Mouse (Mus musculus) midbrain, embryonic 12.5 days (tissue): Measurements from ENCODE around the gene 1700067K01Rik. TPM values are rescaled to one million over a fixed set of nuclear protein-coding genes. Genes with fewer than 3 reads are reported as not detected.
A peak's percentile ranks its signal among the peaks of the same experiment; 100 is the strongest.
"Not testable (repeated sequence)": the region's sequence is repeated elsewhere in the genome, so short reads cannot be mapped to it uniquely, and the experiment has no call there.

Experiments
- ATAC-seq: fragments of 200-750 bp; cut with Nextera tagmentation; 2 replicates; pipeline ENCODE4 v1.8.0; 2017; ENCODE audit warnings: low read depth, moderate TSS enrichment, moderate library complexity; ENCODE audit not compliant: low FRiP score
- H3K27ac ChIP-seq: fragments of 300-500 bp; sonication (generic); replicated peaks from 2 replicates; pipeline ENCODE4 v1.5.1; 2016; ENCODE audit warnings: mild to moderate bottlenecking
- H3K27me3 ChIP-seq: fragments of 300-500 bp; sonication (generic); 2 replicates; pipeline ENCODE4 v1.6.1; 2016; ENCODE audit warnings: mild to moderate bottlenecking
- H3K36me3 ChIP-seq: fragments of 300-500 bp; sonication (generic); 2 replicates; pipeline ENCODE4 v1.6.1; 2016
- H3K4me1 ChIP-seq: fragments of 300-500 bp; sonication (generic); 2 replicates; pipeline ENCODE4 v1.6.1; 2016
- H3K4me2 ChIP-seq: fragments of 300-500 bp; sonication (generic); replicated peaks from 2 replicates; pipeline ENCODE4 v1.6.1; 2016; ENCODE audit warnings: mild to moderate bottlenecking, moderate library complexity
- H3K4me3 ChIP-seq: fragments of 300-500 bp; sonication (generic); 2 replicates; pipeline ENCODE4 v1.5.1; 2016; ENCODE audit warnings: mild to moderate bottlenecking
- H3K9ac ChIP-seq: fragments of 300-500 bp; sonication (generic); replicated peaks from 2 replicates; pipeline ENCODE4 v1.6.1; 2016; ENCODE audit warnings: mild to moderate bottlenecking, moderate library complexity
- H3K9me3 ChIP-seq: fragments of 300-500 bp; sonication (generic); 2 replicates; pipeline ENCODE4 v1.6.1; 2016; ENCODE audit warnings: mild to moderate bottlenecking
- WGBS: fragments of 180-500 bp; shearing (Covaris S2); methylation state at CpG from one replicate; pipeline ENCODE4 v1.1.7; 2016; 5-methylcytosine and 5-hydroxymethylcytosine counted together
- polyA plus RNA-seq: library from polyadenylated mRNA; unstranded; fragments of >200 nt; fragmentation: Nextera tagmentation; extraction: Ambion mirVana; gene quantifications from 2 replicates; pipeline ENCODE4 v1.2.1, GENCODE M21; 2016

Gene 1700067K01Rik
- polyA plus RNA-seq, 1 experiment from 2014 or later = 0.89 TPM

- no peaks in the 10 kb centered on the region for H3K9me3 ChIP-seq
- peaks cover 10% of the 10 kb centered on the region for H3K36me3 ChIP-seq
- peaks cover 41% of the 10 kb centered on the region for H3K4me1 ChIP-seq
- H3K27ac ChIP-seq = no peak overlapping the region
- H3K27me3 ChIP-seq = peaks cover 46% of the 10 kb centered on the region
- H3K4me3 ChIP-seq = peak overlapping the region; percentile 56
- H3K4me2 ChIP-seq = peak overlapping the region; percentile 69
- peak overlapping the region; percentile 55 for H3K9ac ChIP-seq
- no peak for ATAC-seq
- WGBS = 74% methylated on average over 6 of the region's 6 CpGs
Observed at GRCm38 (mm10) chr8:84003612-84004246, 2.4 kb downstream of the 1700067K01Rik start.

GRCm38 (mm10) chr8:84004533-84005201 is 3.4 kb downstream of the 1700067K01Rik start:
- H3K27me3 ChIP-seq = peaks cover 41% of the 10 kb centered on the region
- peaks cover 32% of the 10 kb centered on the region for H3K4me1 ChIP-seq
- peak overlapping the region; percentile 55 for H3K9ac ChIP-seq
- peaks cover 5% of the 10 kb centered on the region for H3K36me3 ChIP-seq
- H3K9me3 ChIP-seq = no peaks in the 10 kb centered on the region
- peak overlapping the region; percentile 67 for H3K27ac ChIP-seq
- peak overlapping the region; percentile 56 for H3K4me3 ChIP-seq
- under 1% methylated on average over 30 of the region's 30 CpGs for WGBS
- peak overlapping the region; percentile 69 for H3K4me2 ChIP-seq
- peak; percentile 83 for ATAC-seq

GRCm38 (mm10) chr8:84005502-84005901 is 4.2 kb downstream of the 1700067K01Rik start:
- H3K27me3 ChIP-seq = peaks cover 40% of the 10 kb centered on the region
- ATAC-seq, H3K4me3 ChIP-seq, H3K9me3 ChIP-seq, H3K27ac ChIP-seq, H3K9ac ChIP-seq, H3K36me3 ChIP-seq, H3K4me2 ChIP-seq: not testable (repeated sequence)
- 94% methylated on average over 7 of the region's 7 CpGs for WGBS
- H3K4me1 ChIP-seq = peaks cover 35% of the 10 kb centered on the region

- no peaks in the 10 kb centered on the region for H3K9me3 ChIP-seq
Observed at GRCm38 (mm10) chr8:84008362-84008761, 7.1 kb downstream of the 1700067K01Rik start.

DNA sequence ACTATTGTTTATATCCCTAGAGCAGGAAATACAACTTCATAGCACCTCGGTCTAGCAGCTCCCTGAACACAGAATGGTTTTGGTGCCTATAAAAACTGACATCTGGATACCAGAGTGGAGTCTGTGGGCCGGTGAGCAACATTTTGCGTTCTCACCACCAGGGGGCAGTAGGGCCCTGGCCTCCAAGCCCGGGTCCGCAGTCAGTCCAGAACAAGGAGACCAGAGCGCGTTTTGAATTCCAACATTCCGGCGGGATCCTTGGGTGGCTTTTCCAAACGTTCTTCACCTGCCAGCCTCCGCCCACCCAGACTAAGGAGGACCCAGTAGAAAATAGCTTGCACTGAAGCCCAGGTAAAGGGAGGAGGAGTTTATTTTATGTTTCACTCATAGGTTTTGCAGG is 8.6 kb downstream of the 1700067K01Rik start:
- H3K9ac ChIP-seq = no peak overlapping the region
- H3K4me1 ChIP-seq = peaks cover 30% of the 10 kb centered on the region
- H3K4me3 ChIP-seq = no peak overlapping the region
- no peak overlapping the region for H3K4me2 ChIP-seq
- H3K36me3 ChIP-seq = no peaks in the 10 kb centered on the region
- H3K27ac ChIP-seq = no peak overlapping the region
- peaks cover 49% of the 10 kb centered on the region for H3K27me3 ChIP-seq
- no peaks in the 10 kb centered on the region for H3K9me3 ChIP-seq
- no peak for ATAC-seq
- 2% methylated on average over 11 of the region's 11 CpGs for WGBS

More at GRCm38 (mm10) chr8:84008362-84008761, 7.1 kb downstream of the 1700067K01Rik start:
- ATAC-seq = no peak
- Histone ChIP-seq H3K4me2 (no peak overlapping the region), H3K27ac (no peak overlapping the region), H3K9ac (no peak overlapping the region), H3K36me3 (no peaks in the 10 kb centered on the region), H3K4me3 (no peak overlapping the region), H3K4me1 (peaks cover 40% of the 10 kb centered on the region), H3K27me3 (peaks cover 40% of the 10 kb centered on the region)
- 23% methylated on average over 7 of the region's 7 CpGs for WGBS

DNA sequence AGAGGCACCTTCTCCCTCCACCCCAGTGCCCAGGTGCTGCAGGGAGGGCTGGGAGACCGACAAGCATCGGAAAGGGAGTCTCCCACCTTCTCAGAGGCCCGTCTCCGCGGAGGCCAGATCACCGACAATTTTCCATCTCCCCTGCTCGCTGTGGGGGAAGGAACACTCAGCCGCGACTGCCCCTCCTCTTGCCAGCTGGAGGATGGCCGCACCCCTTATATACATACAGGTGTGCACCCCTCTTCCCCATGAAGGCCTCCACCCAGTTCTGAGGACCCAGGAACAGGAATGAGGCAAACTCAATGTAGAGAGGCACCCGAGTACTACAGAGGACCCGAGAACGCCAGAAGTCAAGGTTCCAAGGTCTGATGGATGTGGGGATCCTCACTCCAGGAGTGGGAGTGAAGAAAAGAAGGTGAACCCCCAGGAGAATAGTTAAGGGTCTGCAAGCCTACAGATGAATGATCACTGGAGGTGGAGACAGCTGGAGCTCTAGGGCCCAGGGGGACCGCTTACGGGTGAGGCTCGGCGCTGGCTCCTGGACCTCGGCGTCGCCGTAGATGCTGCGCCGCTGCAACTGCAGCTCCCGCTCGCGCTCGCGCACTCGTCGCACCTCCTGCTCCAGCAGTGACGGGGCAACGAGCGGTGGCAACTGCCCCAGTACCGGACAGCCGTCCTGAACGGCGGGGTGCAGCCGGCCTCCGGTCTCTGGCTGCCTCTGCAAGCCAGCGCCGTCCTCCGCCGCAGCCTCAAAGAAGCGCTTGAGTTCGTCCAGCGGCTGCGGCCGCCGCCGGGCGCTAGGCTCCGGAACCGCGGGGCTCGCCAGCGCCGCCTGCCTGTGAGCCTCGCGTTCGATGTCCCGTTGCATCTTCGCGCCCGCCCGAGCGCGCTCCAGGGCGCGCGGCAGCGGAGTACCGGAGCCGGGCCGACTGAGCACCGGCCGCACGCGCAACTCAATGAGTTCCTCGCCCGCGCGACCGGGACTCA is 9.6 kb downstream of the 1700067K01Rik start:
- Histone ChIP-seq H3K36me3 (no peaks in the 10 kb centered on the region), H3K9ac (peak overlapping the region; percentile 60), H3K4me3 (peak overlapping the region; percentile 54), H3K27ac (no peak overlapping the region), H3K4me1 (peaks cover 27% of the 10 kb centered on the region), H3K4me2 (peak overlapping the region; percentile 97), H3K9me3 (no peaks in the 10 kb centered on the region), H3K27me3 (peaks cover 55% of the 10 kb centered on the region)
- ATAC-seq = peak; percentile 54
- 2% methylated on average over 82 of the region's 83 CpGs for WGBS

DNA sequence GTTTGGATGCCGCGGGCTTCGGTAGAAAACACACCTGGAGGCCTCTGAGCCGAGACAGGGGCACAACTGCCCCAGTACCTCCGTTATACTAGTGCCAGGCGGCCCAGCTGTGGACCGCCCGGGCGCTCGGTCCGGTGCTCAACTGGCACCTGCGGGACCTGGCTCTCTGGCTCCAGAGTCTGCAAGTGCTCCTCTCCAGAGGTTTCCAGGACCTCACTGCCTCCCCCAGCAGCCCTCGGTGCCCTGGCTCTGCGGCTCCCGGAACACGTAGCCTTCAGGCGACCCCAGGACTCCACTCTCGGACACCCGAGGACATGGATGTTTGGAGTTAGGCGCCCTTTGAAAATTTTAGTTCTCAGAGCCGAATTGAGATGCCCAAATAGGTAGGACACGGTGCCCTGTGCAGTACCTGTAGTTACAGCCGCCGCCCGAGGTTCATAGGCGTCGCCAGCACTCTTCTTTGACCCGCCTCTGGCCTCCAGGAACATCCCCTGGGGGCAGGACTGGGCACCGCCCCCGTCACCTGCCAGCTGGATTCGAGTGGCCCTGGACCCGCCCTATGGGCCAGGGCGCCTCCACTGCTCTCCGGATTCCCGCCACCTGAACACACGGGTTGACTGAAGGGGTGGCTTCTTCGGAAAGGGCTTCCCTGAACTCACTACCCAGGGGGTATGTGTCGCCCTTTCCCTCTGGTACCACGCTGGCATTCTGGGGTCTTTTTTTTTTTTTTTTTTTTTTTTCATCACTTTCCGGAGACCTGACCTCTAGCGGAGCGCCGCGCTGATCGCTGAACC is 10.6 kb downstream of the 1700067K01Rik start, which contains the start of gene 2210011C24Rik:
Gene 2210011C24Rik, minus strand, starts transcription at position 467 of the 794 bp plus-strand sequence.
- no peak for ATAC-seq
- whole genome bisulfite sequencing = 1% methylated on average over 45 of the region's 45 CpGs
- H3K4me2 ChIP-seq = peak within 1 kb of the TSS; percentile 97
- H3K4me3 ChIP-seq = peak within 1 kb of the TSS; percentile 54
- H3K9ac ChIP-seq = peak within 1 kb of the TSS; percentile 60
- no peaks in the 10 kb centered on the region for H3K36me3 ChIP-seq
- peaks cover 27% of the 10 kb centered on the region for H3K4me1 ChIP-seq
- H3K27me3 ChIP-seq = peaks cover 55% of the 10 kb centered on the region
- no peaks in the 10 kb centered on the region for H3K9me3 ChIP-seq
- no peak within 1 kb of the TSS for H3K27ac ChIP-seq

GRCm38 (mm10) chr8:84012499-84013165 is 11.3 kb downstream of the 1700067K01Rik start:
- 2% methylated on average over 35 of the region's 35 CpGs for WGBS
- Histone ChIP-seq H3K4me3 (peak overlapping the region; percentile 54), H3K9me3 (no peaks in the 10 kb centered on the region), H3K4me2 (peak overlapping the region; percentile 97), H3K9ac (peak overlapping the region; percentile 49; the same call in 1 of the 2 replicates), H3K27ac (no peak overlapping the region), H3K4me1 (peaks cover 27% of the 10 kb centered on the region), H3K27me3 (peaks cover 60% of the 10 kb centered on the region), H3K36me3 (no peaks in the 10 kb centered on the region)
- no peak for ATAC-seq

GRCm38 (mm10) chr8:84015833-84016232 is 14.5 kb downstream of the 1700067K01Rik start:
- H3K27ac ChIP-seq = no peak overlapping the region
- no peaks in the 10 kb centered on the region for H3K9me3 ChIP-seq
- H3K4me1 ChIP-seq = peaks cover 19% of the 10 kb centered on the region
- no peak for ATAC-seq
- no peak overlapping the region for H3K9ac ChIP-seq
- H3K4me2 ChIP-seq = no peak overlapping the region
- H3K27me3 ChIP-seq = peaks cover 58% of the 10 kb centered on the region
- no peaks in the 10 kb centered on the region for H3K36me3 ChIP-seq
- WGBS = 90% methylated on average over 5 of the region's 5 CpGs
- no peak overlapping the region for H3K4me3 ChIP-seq

DNA sequence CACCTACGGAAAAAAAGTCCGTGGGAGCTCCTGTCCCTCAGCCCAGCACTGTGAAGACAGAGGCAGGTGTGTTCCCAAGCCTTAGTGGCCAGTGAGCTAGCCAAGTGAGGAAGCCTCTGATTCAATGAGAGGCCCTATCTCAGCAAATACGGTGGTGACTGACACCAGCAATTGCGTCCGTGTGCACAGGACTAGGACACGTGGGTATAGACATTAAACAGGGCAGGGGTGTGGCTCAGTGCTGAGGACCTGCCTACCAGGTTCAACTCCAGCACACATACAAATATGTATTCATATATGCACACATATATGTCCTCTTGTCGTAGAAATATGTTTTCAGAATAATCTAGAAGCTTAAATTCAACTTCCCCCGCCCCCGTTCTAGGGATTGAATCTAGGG is 18.4 kb downstream of the 1700067K01Rik start:
- Histone ChIP-seq H3K4me2 (no peak overlapping the region), H3K4me1 (peaks cover 6% of the 10 kb centered on the region), H3K36me3 (no peaks in the 10 kb centered on the region), H3K27ac (no peak overlapping the region), H3K4me3 (no peak overlapping the region), H3K9me3 (no peaks in the 10 kb centered on the region), H3K27me3 (peaks cover 56% of the 10 kb centered on the region), H3K9ac (no peak overlapping the region)
- 86% methylated on average over 9 of the region's 9 CpGs for WGBS
- ATAC-seq = no peak

DNA sequence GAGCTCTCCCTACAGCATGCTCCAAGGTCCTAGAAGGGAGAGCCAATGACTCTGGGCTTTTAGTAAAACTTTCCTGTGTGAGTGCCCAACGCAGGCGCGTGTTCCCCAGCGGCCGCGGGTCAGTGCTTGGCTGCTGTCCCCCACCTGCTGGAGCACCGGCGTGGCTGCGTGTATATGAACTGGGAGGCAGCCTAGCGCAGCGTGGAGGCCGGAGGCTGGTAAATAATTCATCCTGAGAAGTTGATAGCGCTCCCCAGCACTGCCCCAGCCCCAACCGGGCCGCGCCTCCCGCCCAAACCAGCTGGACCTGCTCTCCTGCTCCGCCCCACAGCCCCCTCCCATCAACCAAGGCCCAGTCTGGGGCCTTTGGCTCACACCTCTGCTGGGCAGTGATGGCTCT is 19.8 kb downstream of the 1700067K01Rik start, which contains the start of gene Palm3:
Gene Palm3, plus strand, starts transcription at position 376 of the 400 bp plus-strand sequence.
- H3K27me3 ChIP-seq = peaks cover 62% of the 10 kb centered on the region
- H3K4me2 ChIP-seq = no peak within 1 kb of the TSS
- peaks cover 13% of the 10 kb centered on the region for H3K4me1 ChIP-seq
- no peak within 1 kb of the TSS for H3K9ac ChIP-seq
- H3K4me3 ChIP-seq = no peak within 1 kb of the TSS
- H3K9me3 ChIP-seq = no peaks in the 10 kb centered on the region
- no peak for ATAC-seq
- no peak within 1 kb of the TSS for H3K27ac ChIP-seq
- H3K36me3 ChIP-seq = no peaks in the 10 kb centered on the region
- WGBS = 9% methylated on average over 18 of the region's 18 CpGs
